Mouse (Mus musculus) forebrain, postnatal 0 days (tissue): ENCODE measurements around the gene Spata2l. TPM values are rescaled to one million over a fixed set of nuclear protein-coding genes. Genes with fewer than 3 reads are reported as not detected.
A peak's percentile ranks its signal among the peaks of the same experiment; 100 is the strongest.
"Not testable (repeated sequence)": the region's sequence is repeated elsewhere in the genome, so short reads cannot be mapped to it uniquely, and the experiment has no call there.

Source experiments
- ATAC-seq: fragments of 200-750 bp; cut with Nextera tagmentation; 2 replicates; pipeline ENCODE4 v1.8.0; 2017; ENCODE audit warnings: mild to moderate bottlenecking, moderate library complexity
- DNase-seq: peaks from one replicate; pipeline ENCODE4 v3.0.0-alpha.2; 2015
- H3K27ac ChIP-seq: fragments of 300-500 bp; sonication (generic); 2 replicates; pipeline ENCODE4 v1.5.1; 2014; ENCODE audit warnings: low read depth, mild to moderate bottlenecking, antibody characterized with exemption, low read length, moderate library complexity, mixed read lengths
- H3K27me3 ChIP-seq: fragments of 300-500 bp; sonication (generic); 2 replicates; pipeline ENCODE4 v1.6.1; 2014; ENCODE audit warnings: mild to moderate bottlenecking, low read length, mixed read lengths; ENCODE audit not compliant: insufficient read depth
- H3K36me3 ChIP-seq: fragments of 300-500 bp; sonication (generic); 2 replicates; pipeline ENCODE4 v1.6.1; 2014; ENCODE audit warnings: mild to moderate bottlenecking, moderate library complexity; ENCODE audit not compliant: insufficient read depth
- H3K4me1 ChIP-seq: fragments of 300-500 bp; sonication (generic); 2 replicates; pipeline ENCODE4 v1.6.1; 2014; ENCODE audit warnings: antibody characterized with exemption; ENCODE audit not compliant: insufficient read depth
- H3K4me2 ChIP-seq: fragments of 300-500 bp; sonication (generic); 2 replicates; pipeline ENCODE4 v1.6.1; 2014; ENCODE audit warnings: low read depth, mild to moderate bottlenecking, moderate library complexity
- H3K4me3 ChIP-seq: fragments of 300-500 bp; sonication (generic); 2 replicates; pipeline ENCODE4 v1.5.1; 2014; ENCODE audit warnings: low read depth, low read length, mixed read lengths
- H3K9ac ChIP-seq: fragments of 300-500 bp; sonication (generic); 2 replicates; pipeline ENCODE4 v1.6.1; 2014; ENCODE audit warnings: mild to moderate bottlenecking
- H3K9me3 ChIP-seq: fragments of 300-500 bp; sonication (generic); 2 replicates; pipeline ENCODE4 v1.6.1; 2016; ENCODE audit warnings: low read length
- CTCF ChIP-seq: sonication (generic); IDR thresholded peaks from 2 replicates; pipeline ENCODE4 v1.5.1; 2016; ENCODE audit warnings: antibody characterized with exemption, control low read depth, low read depth
- WGBS: fragments of 180-500 bp; shearing (Covaris S2); extraction: QIAGEN DNeasy Blood & Tissue Kit; methylation state at CpG from one replicate; pipeline ENCODE4 v1.1.7; 2014; 5-methylcytosine and 5-hydroxymethylcytosine counted together
- polyA plus RNA-seq: library from polyadenylated mRNA; unstranded; fragments of >200 nt; fragmentation: Nextera tagmentation; extraction: Ambion mirVana; gene quantifications from 2 replicates; pipeline ENCODE4 v1.2.1, GENCODE M21; 2015
- total RNA-seq: library from RNA; depleted of rRNA; stranded (reverse); fragments of >200 nt; gene quantifications from 2 replicates; pipeline ENCODE4 v1.2.3, GENCODE M21; 2014

Gene Spata2l
- total and polyA plus RNA-seq, 2 experiments from 2014 or later: 10.2 to 14.8 TPM

DNA sequence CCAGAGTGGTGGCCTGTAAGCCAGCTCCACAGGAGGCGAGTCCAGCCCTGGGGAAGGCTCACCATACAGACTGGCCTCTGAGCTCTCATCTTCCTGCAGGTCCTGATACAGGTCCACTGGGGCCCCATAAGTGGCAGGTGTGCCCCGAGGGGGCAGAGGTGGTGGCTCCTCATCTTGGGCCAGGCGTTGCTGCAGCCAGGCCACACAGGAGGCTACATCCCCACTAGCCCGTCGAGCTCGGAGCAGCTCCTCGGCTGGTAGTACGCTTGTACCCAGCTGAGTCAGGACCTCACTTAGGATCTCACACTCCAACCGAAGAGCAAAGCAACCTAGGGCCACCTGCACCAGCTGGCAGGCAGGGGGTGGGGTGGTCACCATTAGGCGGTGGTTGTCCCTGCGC, 2.3 kb downstream of the Spata2l start:
- H3K27me3 ChIP-seq: peaks cover 7% of the 10 kb centered on the region; the same call in 1 of the 2 replicates
- H3K4me1 ChIP-seq: peaks cover 15% of the 10 kb centered on the region
- WGBS: 80% methylated on average over 11 of the region's 11 CpGs
- H3K36me3 ChIP-seq: 0 out of 2 replicates have a peak, but pooled peaks cover 3% of the 10 kb centered on the region
- no peak overlapping the region for H3K9ac ChIP-seq
- H3K4me3 ChIP-seq: no peak overlapping the region
- DNase-seq (no peak), ATAC-seq (no peak)
- TF ChIP-seq CTCF: no peak
- H3K27ac ChIP-seq: no peak overlapping the region
- H3K9me3 ChIP-seq: no peaks in the 10 kb centered on the region
- no peak overlapping the region for H3K4me2 ChIP-seq

DNA sequence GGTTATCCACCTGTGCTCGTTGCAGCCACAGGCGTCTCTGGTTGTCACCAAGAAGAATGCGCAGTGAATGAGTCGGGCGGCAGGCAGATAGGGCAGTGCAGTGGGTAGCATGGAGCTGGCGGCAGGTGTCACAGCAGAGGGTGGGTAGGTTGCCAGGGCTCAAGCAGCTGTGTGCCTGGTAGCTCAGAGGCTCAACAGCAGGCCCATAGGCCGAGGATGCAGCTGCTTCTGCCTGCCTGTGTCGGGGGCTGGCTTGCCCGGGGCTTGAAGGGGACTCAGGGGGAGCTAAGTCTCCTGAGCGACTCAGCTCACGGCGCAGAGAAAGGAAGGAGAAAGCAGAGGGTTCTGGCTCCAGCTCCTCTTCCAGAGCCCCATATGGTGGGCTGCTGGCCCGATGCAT, 2.7 kb downstream of the Spata2l start:
- Histone ChIP-seq H3K27ac (no peak overlapping the region), H3K4me3 (no peak overlapping the region), H3K36me3 (0 out of 2 replicates have a peak, but pooled peaks cover 7% of the 10 kb centered on the region), H3K9ac (no peak overlapping the region), H3K9me3 (no peaks in the 10 kb centered on the region), H3K4me1 (peaks cover 15% of the 10 kb centered on the region), H3K4me2 (no peak overlapping the region), H3K27me3 (peaks cover 7% of the 10 kb centered on the region; the same call in 1 of the 2 replicates)
- no peak for TF ChIP-seq CTCF
- no peak for ATAC-seq
- no peak for DNase-seq
- WGBS: 55% methylated on average over 13 of the region's 13 CpGs

DNA sequence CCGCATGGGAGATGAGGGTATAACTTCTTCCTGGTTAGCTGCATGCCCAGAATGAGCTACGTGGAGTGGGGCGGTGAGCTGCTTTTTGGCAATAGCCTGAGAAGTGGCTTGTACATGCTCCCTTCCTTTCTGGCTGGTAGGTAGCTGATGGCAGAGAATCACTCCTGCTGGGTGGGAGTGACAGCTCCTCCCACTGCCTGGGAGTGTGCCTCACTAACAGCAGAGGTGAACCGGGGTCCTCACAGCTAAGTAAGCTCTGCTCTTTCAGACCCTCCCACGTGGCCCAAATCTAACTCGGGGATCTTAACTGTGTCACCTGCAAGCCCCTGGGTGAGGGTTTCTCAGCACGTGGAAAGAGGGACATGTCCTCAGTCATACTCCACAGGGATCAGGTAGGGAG, 3.5 kb downstream of the Spata2l start:
- Histone ChIP-seq H3K36me3 (peaks cover 13% of the 10 kb centered on the region; the same call in 1 of the 2 replicates), H3K27me3 (peaks cover 7% of the 10 kb centered on the region; the same call in 1 of the 2 replicates), H3K27ac (no peak overlapping the region), H3K9me3 (no peaks in the 10 kb centered on the region), H3K4me2 (no peak overlapping the region), H3K9ac (no peak overlapping the region), H3K4me1 (peaks cover 15% of the 10 kb centered on the region), H3K4me3 (no peak overlapping the region)
- ATAC-seq: no peak
- WGBS: 44% methylated on average over 7 of the region's 7 CpGs
- DNase-seq: no peak
- no peak for TF ChIP-seq CTCF

DNA sequence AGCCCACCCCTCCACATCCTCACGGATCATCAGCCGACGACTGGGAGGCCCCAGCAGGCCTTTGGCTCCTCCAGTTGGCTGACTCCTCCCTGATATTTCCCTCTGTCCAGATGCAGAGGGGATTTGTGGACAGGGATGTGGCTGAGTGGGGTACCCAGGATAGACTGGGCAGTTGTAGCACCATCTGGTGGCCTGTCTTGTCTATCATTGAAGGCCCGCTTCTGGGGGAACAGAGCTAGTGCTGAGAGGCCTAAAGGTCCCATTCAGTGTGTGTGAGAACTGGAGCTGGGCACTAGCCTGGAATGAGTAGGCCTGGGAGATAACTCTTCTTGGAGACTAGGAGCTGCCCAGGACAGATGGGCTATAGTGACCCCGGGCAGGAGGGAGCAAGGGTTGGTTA, 4.3 kb downstream of the Spata2l start:
- Histone ChIP-seq H3K9me3 (no peaks in the 10 kb centered on the region), H3K4me2 (no peak overlapping the region), H3K9ac (no peak overlapping the region), H3K27ac (no peak overlapping the region), H3K36me3 (peaks cover 18% of the 10 kb centered on the region), H3K4me1 (peaks cover 15% of the 10 kb centered on the region), H3K4me3 (no peak overlapping the region), H3K27me3 (peaks cover 4% of the 10 kb centered on the region; the same call in 1 of the 2 replicates)
- no peak for DNase-seq
- no peak for ATAC-seq
- 60% methylated on average over 5 of the region's 5 CpGs for WGBS
- TF ChIP-seq CTCF: peak; percentile 50

DNA sequence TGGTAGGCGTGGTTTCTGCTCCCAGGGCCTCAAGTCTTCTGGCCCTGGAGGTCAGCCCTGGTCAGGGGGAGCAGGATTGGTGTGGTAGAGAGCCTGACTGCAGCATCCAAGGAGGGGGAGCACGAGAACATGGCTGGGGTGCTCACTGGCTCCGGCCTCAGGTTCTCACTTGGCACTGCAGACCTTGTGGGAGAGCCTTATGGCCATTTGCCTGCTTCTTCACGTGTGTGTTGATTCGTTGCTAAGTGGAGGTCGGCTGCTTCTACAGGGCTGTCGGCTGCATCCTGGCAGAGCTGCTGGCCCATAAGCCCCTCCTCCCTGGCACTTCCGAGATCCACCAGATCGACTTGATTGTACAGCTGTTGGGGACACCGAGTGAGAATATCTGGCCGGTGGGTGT, 5.7 kb downstream of the Spata2l start:
- not testable (repeated sequence) for H3K4me3 ChIP-seq, H3K9me3 ChIP-seq, H3K9ac ChIP-seq, H3K4me1 ChIP-seq, ATAC-seq, H3K27ac ChIP-seq, H3K27me3 ChIP-seq, H3K4me2 ChIP-seq, DNase-seq
- WGBS: 78% methylated on average over 11 of the region's 11 CpGs
- peaks cover 18% of the 10 kb centered on the region for H3K36me3 ChIP-seq

DNA sequence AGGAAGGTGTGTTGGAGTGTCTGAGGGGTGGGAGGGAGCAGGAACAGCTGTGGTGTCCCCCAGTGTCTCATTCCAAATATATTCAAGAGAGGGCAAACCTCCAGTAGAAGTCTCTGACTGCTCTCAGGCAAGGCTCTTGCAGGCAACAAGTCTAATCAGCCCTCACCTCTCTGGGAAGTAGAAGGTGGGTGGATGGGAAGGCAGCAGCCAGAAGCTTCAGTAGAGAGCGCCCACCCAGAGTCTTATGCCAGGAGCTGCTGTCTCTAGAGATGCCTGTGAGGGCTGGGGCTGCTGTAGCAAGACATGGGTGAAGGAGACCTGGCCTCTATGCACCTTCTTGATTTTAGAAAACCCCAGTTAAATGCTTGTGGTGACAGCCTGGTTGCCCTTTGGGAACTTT, 7.6 kb downstream of the Spata2l start:
- no peak for ATAC-seq
- no peak for TF ChIP-seq CTCF
- no peaks in the 10 kb centered on the region for H3K27me3 ChIP-seq
- H3K4me3 ChIP-seq: no peak overlapping the region
- H3K4me2 ChIP-seq: no peak overlapping the region
- peaks cover 18% of the 10 kb centered on the region for H3K36me3 ChIP-seq
- peaks cover 11% of the 10 kb centered on the region; the same call in 1 of the 2 replicates for H3K4me1 ChIP-seq
- no peak overlapping the region for H3K27ac ChIP-seq
- 100% methylated on average over 1 of the region's 1 CpGs for WGBS
- no peaks in the 10 kb centered on the region for H3K9me3 ChIP-seq
- no peak overlapping the region for H3K9ac ChIP-seq
- no peak for DNase-seq

DNA sequence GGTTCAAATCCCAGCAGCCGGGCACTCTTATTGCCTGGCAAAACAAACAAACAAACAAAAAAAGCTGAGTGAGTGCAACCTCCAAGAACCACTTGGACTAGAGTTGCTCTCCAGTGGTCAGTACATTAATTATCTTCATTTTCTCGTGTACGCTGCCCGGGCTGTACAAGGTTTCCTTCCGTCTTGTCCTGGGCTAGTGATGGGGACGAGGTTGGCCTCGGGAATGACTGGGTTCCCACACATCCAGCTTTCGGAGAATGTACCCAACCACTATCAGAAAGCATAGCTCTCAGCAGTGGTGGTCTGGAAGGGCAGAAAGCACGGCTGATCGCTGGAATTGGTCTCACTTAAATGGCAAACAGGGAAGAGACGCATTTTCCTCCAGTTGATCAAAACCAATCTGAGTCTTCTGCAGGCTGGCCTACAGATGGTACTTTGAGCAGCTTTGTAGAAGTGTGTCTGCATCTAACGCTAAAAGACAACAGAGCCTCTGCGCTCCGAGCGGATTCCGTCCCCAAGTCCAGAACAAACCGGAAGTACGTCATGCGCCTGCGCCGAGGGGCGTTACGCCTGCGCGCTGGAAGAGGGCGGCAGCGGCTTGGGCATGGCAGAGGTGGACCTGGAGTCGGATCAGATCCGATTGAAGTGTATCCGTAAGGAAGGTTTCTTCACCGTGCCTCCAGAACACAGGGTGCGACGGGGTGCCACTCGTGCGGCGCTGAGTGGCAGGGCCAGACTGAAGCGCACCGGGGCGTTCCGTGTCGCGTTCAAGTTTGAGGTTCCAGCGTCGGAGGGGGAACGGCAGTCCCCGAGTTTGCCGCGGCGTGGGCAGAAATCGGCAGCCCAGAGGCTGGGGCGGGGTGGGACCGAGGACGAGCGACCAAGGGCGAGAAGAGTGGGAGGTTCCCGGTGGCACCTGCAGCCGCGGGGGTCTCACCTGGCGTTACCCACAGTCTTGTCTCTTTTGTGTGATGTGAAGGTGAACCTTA, 11.5 kb downstream of the Spata2l start, which contains the start of gene Cdk10:
Cdk10 (plus strand) TSS at position 565 of the 989 bp plus-strand sequence.
- H3K4me3 ChIP-seq: peak within 1 kb of the TSS; percentile 71
- peak within 1 kb of the TSS; percentile 93 for H3K4me2 ChIP-seq
- WGBS: 5% methylated on average over 59 of the region's 59 CpGs
- H3K27me3 ChIP-seq: no peaks in the 10 kb centered on the region
- H3K27ac ChIP-seq: peak within 1 kb of the TSS; percentile 91
- H3K36me3 ChIP-seq: peaks cover 18% of the 10 kb centered on the region
- peak; percentile 94 for ATAC-seq
- peak; percentile 20; the same call in 1 of the 2 replicates for TF ChIP-seq CTCF
- peak within 1 kb of the TSS; percentile 80 for H3K9ac ChIP-seq
- peak; percentile 95 for DNase-seq
- H3K9me3 ChIP-seq: no peaks in the 10 kb centered on the region
- H3K4me1 ChIP-seq: peaks cover 11% of the 10 kb centered on the region; the same call in 1 of the 2 replicates
